Mouse (Mus musculus) liver, postnatal 0 days (tissue): Measurements from ENCODE around the gene Trim9.

Source experiments
- CTCF ChIP-seq: sonication (generic); IDR thresholded peaks from 2 replicates; pipeline ENCODE4 v1.5.1; 2016; ENCODE audit warnings: antibody characterized with exemption, low read depth
- EP300 ChIP-seq: IDR thresholded peaks from 2 replicates; pipeline ENCODE4 v1.6.1; 2016; ENCODE audit warnings: antibody characterized with exemption, low read depth, mild to moderate bottlenecking

- TF ChIP-seq CTCF (peak; percentile 49), EP300 (no peak)
Measured at GRCm38 (mm10) chr12:70201926-70202529, 145.4 kb downstream of the Trim9 start.
